Mouse (Mus musculus) midbrain, embryonic 14.5 days (tissue): Measurements from ENCODE around the gene Plcl2. TPM values are rescaled to one million over a fixed set of nuclear protein-coding genes. Genes with fewer than 3 reads are reported as not detected.
A peak's percentile ranks its signal among the peaks of the same experiment; 100 is the strongest.
"Not testable (repeated sequence)": the region's sequence is repeated elsewhere in the genome, so short reads cannot be mapped to it uniquely, and the experiment has no call there.

ENCODE experiments used
- ATAC-seq: fragments of 200-750 bp; cut with Nextera tagmentation; 2 replicates; pipeline ENCODE4 v1.8.0; 2017; ENCODE audit warnings: moderate number of reproducible peaks, moderate library complexity; ENCODE audit not compliant: low FRiP score, low TSS enrichment
- DNase-seq: peaks from one replicate; pipeline ENCODE4 v3.0.0-alpha.2; 2015
- H3K27ac ChIP-seq: fragments of 300-500 bp; sonication (generic); replicated peaks from 2 replicates; pipeline ENCODE4 v1.5.1; 2014; ENCODE audit warnings: mild to moderate bottlenecking, low read depth, low read length, moderate library complexity
- H3K27me3 ChIP-seq: fragments of 300-500 bp; sonication (generic); 2 replicates; pipeline ENCODE4 v1.6.1; 2014; ENCODE audit warnings: low read length, control low read depth, mixed read lengths; ENCODE audit not compliant: control insufficient read depth, insufficient read depth
- H3K36me3 ChIP-seq: fragments of 300-500 bp; sonication (generic); 2 replicates; pipeline ENCODE4 v1.6.1; 2014; ENCODE audit warnings: low read length, control low read depth; ENCODE audit not compliant: control insufficient read depth, insufficient read depth
- H3K4me1 ChIP-seq: fragments of 300-500 bp; sonication (generic); 2 replicates; pipeline ENCODE4 v1.6.1; 2014; ENCODE audit warnings: mild to moderate bottlenecking, antibody characterized with exemption, low read length, control low read depth; ENCODE audit not compliant: control insufficient read depth, insufficient read depth
- H3K4me2 ChIP-seq: fragments of 300-500 bp; sonication (generic); 2 replicates; pipeline ENCODE4 v1.6.1; 2014; ENCODE audit warnings: mild to moderate bottlenecking, low read length, moderate library complexity
- H3K4me3 ChIP-seq: fragments of 300-500 bp; sonication (generic); replicated peaks from 2 replicates; pipeline ENCODE4 v1.5.1; 2014; ENCODE audit warnings: low read depth, low read length
- H3K9ac ChIP-seq: fragments of 300-500 bp; sonication (generic); replicated peaks from 2 replicates; pipeline ENCODE4 v1.6.1; 2014; ENCODE audit warnings: mild to moderate bottlenecking, low read length, moderate library complexity
- H3K9me3 ChIP-seq: fragments of 300-500 bp; sonication (generic); 2 replicates; pipeline ENCODE4 v1.6.1; 2016; ENCODE audit warnings: low read length, control low read depth, mixed read lengths; ENCODE audit not compliant: control insufficient read depth
- WGBS: fragments of 180-500 bp; shearing (Covaris S2); extraction: QIAGEN DNeasy Blood & Tissue Kit; methylation state at CpG from one replicate; pipeline ENCODE4 v1.1.7; 2014; 5-methylcytosine and 5-hydroxymethylcytosine counted together
- polyA plus RNA-seq: library from polyadenylated mRNA; unstranded; fragments of >200 nt; fragmentation: Nextera tagmentation; extraction: Ambion mirVana; gene quantifications from 2 replicates; pipeline ENCODE4 v1.2.1, GENCODE M21; 2014

The Plcl2 gene
- polyA plus RNA-seq, 1 experiment from 2014 or later = 14.1 TPM

- Histone ChIP-seq H3K9ac (no peak overlapping the region), H3K4me2 (no peak overlapping the region), H3K4me1 (no peaks in the 10 kb centered on the region), H3K9me3 (peaks cover 4% of the 10 kb centered on the region; the same call in 1 of the 2 replicates), H3K4me3 (no peak overlapping the region), H3K27ac (no peak overlapping the region), H3K27me3 (no peaks in the 10 kb centered on the region), H3K36me3 (no peaks in the 10 kb centered on the region)
- ATAC-seq = no peak
- no peak for DNase-seq
- 93% methylated on average over 2 of the region's 2 CpGs for WGBS
These were observed 28.6 kb downstream of the Plcl2 start for GRCm38 (mm10) chr17:50537786-50538185.

GRCm38 (mm10) chr17:50544860-50545259 lies 35.7 kb downstream of the Plcl2 start:
- 89% methylated on average over 1 of the region's 1 CpGs for WGBS
- no peak for DNase-seq
- Histone ChIP-seq H3K27me3 (no peaks in the 10 kb centered on the region), H3K4me2 (no peak overlapping the region), H3K9ac (no peak overlapping the region), H3K9me3 (no peaks in the 10 kb centered on the region), H3K36me3 (no peaks in the 10 kb centered on the region), H3K4me3 (no peak overlapping the region), H3K4me1 (no peaks in the 10 kb centered on the region), H3K27ac (no peak overlapping the region)
- no peak for ATAC-seq

- H3K4me2 ChIP-seq = no peak overlapping the region
- no peak for ATAC-seq
- H3K4me3 ChIP-seq = no peak overlapping the region
- H3K36me3 ChIP-seq = no peaks in the 10 kb centered on the region
- H3K4me1 ChIP-seq = no peaks in the 10 kb centered on the region
- H3K9ac ChIP-seq = no peak overlapping the region
- 80% methylated on average over 6 of the region's 6 CpGs for WGBS
- DNase-seq = no peak
- H3K27ac ChIP-seq = no peak overlapping the region
- H3K27me3 ChIP-seq = no peaks in the 10 kb centered on the region
- H3K9me3 ChIP-seq = no peaks in the 10 kb centered on the region
These were observed 36.1 kb downstream of the Plcl2 start for GRCm38 (mm10) chr17:50545274-50545673.

- Histone ChIP-seq H3K36me3 (no peaks in the 10 kb centered on the region), H3K9ac (no peak overlapping the region), H3K4me2 (no peak overlapping the region), H3K27me3 (no peaks in the 10 kb centered on the region), H3K4me3 (no peak overlapping the region), H3K9me3 (no peaks in the 10 kb centered on the region), H3K4me1 (no peaks in the 10 kb centered on the region), H3K27ac (no peak overlapping the region)
- DNase-seq (no peak), ATAC-seq (no peak)
- WGBS = 95% methylated on average over 2 of the region's 2 CpGs
These were observed 42.9 kb downstream of the Plcl2 start for GRCm38 (mm10) chr17:50552130-50552529.

- no peak overlapping the region for H3K9ac ChIP-seq
- no peaks in the 10 kb centered on the region for H3K9me3 ChIP-seq
- no peaks in the 10 kb centered on the region for H3K4me1 ChIP-seq
- no peaks in the 10 kb centered on the region for H3K27me3 ChIP-seq
- WGBS = 86% methylated on average over 12 of the region's 12 CpGs
- no peak overlapping the region for H3K27ac ChIP-seq
- DNase-seq (peak; percentile 6), ATAC-seq (no peak)
- no peak overlapping the region for H3K4me3 ChIP-seq
- no peaks in the 10 kb centered on the region for H3K36me3 ChIP-seq
- H3K4me2 ChIP-seq = no peak overlapping the region
These were observed 48.5 kb downstream of the Plcl2 start for GRCm38 (mm10) chr17:50557566-50558238.

GRCm38 (mm10) chr17:50558239-50558625 lies 49.0 kb downstream of the Plcl2 start:
- H3K9me3 ChIP-seq = no peaks in the 10 kb centered on the region
- DNase-seq = no peak
- no peak overlapping the region for H3K9ac ChIP-seq
- no peaks in the 10 kb centered on the region for H3K4me1 ChIP-seq
- no peak for ATAC-seq
- no peaks in the 10 kb centered on the region for H3K36me3 ChIP-seq
- H3K4me2 ChIP-seq = no peak overlapping the region
- no peak overlapping the region for H3K27ac ChIP-seq
- no peak overlapping the region for H3K4me3 ChIP-seq
- no peaks in the 10 kb centered on the region for H3K27me3 ChIP-seq
- 76% methylated on average over 4 of the region's 4 CpGs for whole genome bisulfite sequencing

- H3K27ac ChIP-seq = no peak overlapping the region
- 68% methylated on average over 8 of the region's 8 CpGs for WGBS
- DNase-seq = peak; percentile 23
- H3K27me3 ChIP-seq = no peaks in the 10 kb centered on the region
- H3K4me3 ChIP-seq = no peak overlapping the region
- no peaks in the 10 kb centered on the region for H3K9me3 ChIP-seq
- H3K4me1 ChIP-seq = 0 out of 2 replicates have a peak, but pooled peaks cover 3% of the 10 kb centered on the region
- H3K9ac ChIP-seq = no peak overlapping the region
- no peak for ATAC-seq
- H3K36me3 ChIP-seq = no peaks in the 10 kb centered on the region
- no peak overlapping the region for H3K4me2 ChIP-seq
These were observed 56.3 kb downstream of the Plcl2 start for GRCm38 (mm10) chr17:50565376-50566123.

GRCm38 (mm10) chr17:50568846-50569245 lies 59.6 kb downstream of the Plcl2 start:
- WGBS = 97% methylated on average over 2 of the region's 2 CpGs
- Histone ChIP-seq H3K4me2 (no peak overlapping the region), H3K4me1 (0 out of 2 replicates have a peak, but pooled peaks cover 3% of the 10 kb centered on the region), H3K4me3 (no peak overlapping the region), H3K9me3 (no peaks in the 10 kb centered on the region), H3K9ac (no peak overlapping the region), H3K27me3 (no peaks in the 10 kb centered on the region), H3K27ac (no peak overlapping the region), H3K36me3 (no peaks in the 10 kb centered on the region)
- no peak for ATAC-seq
- no peak for DNase-seq

- ATAC-seq = peak; percentile 70; the same call in 1 of the 2 replicates
- 97% methylated on average over 5 of the region's 5 CpGs for WGBS
- not testable (repeated sequence) for H3K4me2 ChIP-seq, H3K4me1 ChIP-seq, H3K27me3 ChIP-seq, H3K9me3 ChIP-seq, H3K9ac ChIP-seq, H3K36me3 ChIP-seq, H3K27ac ChIP-seq, DNase-seq, H3K4me3 ChIP-seq
These were observed 61.0 kb downstream of the Plcl2 start for GRCm38 (mm10) chr17:50570228-50570627.
